Mouse (Mus musculus): ENCODE measurements around the gene Cyp2u1. TPM values are rescaled to one million over a fixed set of nuclear protein-coding genes. Genes with fewer than 3 reads are reported as not detected.

The Cyp2u1 gene
- polyA plus RNA-seq, 1 experiment from 2014 or later: 8.1 TPM

DNA sequence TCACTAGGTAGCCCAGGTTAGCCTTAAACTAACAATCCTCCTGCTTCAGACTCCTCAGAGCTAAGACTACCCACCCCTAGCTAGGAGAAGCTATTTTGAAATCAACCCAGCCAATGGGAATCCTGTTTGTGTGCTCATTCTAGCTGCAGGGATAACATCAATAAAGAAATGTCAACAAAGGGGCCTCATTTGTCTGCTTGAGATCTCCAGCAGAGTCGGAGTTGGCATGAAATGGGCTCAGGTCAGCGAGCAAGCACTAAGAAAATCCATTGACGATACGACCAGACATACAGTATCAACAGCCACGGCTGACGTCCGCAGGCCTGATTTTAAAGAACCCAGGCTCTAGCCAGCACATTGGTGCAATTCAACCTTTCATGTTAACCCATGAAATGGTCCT is 24.2 kb upstream of the Cyp2u1 start:
- WGBS: 57% methylated on average over 7 of the region's 7 CpGs
- H3K4me1 ChIP-seq: no peaks in the 10 kb centered on the region
- ATAC-seq (replicated peaks): no peak

DNA sequence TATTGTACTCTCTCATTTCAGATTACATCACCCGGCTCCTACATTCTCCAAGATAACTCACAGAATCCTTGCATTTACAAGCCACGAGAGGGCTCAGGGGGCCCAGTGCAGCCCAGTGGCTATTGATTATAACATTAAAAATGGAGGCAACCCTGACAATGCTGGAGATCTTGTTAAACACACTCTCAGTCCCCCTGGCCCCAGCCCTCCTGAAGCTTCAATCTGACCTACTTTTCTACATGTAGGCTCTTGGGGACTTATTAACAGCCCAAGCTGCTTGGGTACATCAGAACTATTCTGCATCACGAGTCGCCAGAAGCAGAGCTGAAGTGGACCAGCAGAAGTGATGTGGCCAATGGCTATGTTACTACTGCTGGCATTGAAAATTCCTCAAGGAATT is 23.6 kb upstream of the Cyp2u1 start:
- WGBS: 76% methylated on average over 4 of the region's 4 CpGs
- peak; percentile 51 for ATAC-seq (replicated peaks)
- Histone ChIP-seq H3K4me1 (no peaks in the 10 kb centered on the region), H3K27me3 (replicated peaks) (no peaks in the 10 kb centered on the region), H3K9ac (no peak overlapping the region), H3K36me3 (replicated peaks) (no peaks in the 10 kb centered on the region), H3K4me3 (no peak overlapping the region), H3K27ac (no peak overlapping the region), H3K4me2 (no peak overlapping the region), H3K9me3 (no peaks in the 10 kb centered on the region)

More for the DNA sequence above, 24.2 kb upstream of the Cyp2u1 start:
- Histone ChIP-seq H3K27ac (no peak overlapping the region), H3K4me3 (no peak overlapping the region), H3K4me2 (no peak overlapping the region), H3K9ac (no peak overlapping the region), H3K9me3 (no peaks in the 10 kb centered on the region), H3K36me3 (replicated peaks) (no peaks in the 10 kb centered on the region), H3K27me3 (replicated peaks) (no peaks in the 10 kb centered on the region)

DNA sequence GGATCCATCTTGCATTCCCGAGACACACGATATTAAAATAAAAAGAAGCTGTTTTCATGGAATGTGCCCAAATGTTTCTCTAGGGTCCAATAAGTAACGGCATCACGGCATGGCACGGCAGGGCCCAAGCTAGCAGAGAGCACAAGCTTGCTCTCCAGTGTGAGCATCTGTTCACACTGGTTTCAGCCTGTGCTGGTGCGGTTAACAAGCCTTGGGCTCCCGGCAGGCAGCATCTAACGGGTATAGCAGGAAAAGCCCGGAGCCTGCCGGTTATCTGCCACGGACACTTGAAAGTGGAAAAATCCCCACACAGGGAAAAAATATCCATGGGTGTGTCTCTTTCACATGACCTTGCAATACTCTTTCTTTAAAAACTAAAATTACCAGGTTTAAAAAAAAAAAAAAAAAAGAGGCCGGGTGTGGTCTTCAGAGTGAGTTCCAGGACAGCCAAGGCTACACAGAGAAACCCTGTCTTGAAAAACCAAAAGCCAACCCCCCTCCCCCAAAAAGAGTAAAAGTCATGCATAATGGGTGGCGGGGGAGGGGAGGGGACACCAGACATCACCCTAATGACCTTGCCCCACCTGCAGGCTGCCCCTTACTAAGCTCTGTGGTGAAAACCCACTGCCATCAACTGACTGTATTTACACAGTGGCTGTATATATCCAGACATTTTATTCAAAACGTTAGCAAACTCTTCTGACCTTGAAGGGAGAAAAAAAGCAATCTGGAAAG is 19.2 kb upstream of the Cyp2u1 start:
- no peaks in the 10 kb centered on the region for H3K9me3 ChIP-seq
- no peaks in the 10 kb centered on the region for H3K27me3 ChIP-seq (replicated peaks)
- no peak overlapping the region for H3K4me2 ChIP-seq
- WGBS: 76% methylated on average over 14 of the region's 14 CpGs
- ATAC-seq (replicated peaks): no peak
- H3K27ac ChIP-seq: no peak overlapping the region
- no peaks in the 10 kb centered on the region for H3K36me3 ChIP-seq (replicated peaks)
- H3K9ac ChIP-seq: no peak overlapping the region
- H3K4me3 ChIP-seq: no peak overlapping the region
- no peaks in the 10 kb centered on the region for H3K4me1 ChIP-seq

DNA sequence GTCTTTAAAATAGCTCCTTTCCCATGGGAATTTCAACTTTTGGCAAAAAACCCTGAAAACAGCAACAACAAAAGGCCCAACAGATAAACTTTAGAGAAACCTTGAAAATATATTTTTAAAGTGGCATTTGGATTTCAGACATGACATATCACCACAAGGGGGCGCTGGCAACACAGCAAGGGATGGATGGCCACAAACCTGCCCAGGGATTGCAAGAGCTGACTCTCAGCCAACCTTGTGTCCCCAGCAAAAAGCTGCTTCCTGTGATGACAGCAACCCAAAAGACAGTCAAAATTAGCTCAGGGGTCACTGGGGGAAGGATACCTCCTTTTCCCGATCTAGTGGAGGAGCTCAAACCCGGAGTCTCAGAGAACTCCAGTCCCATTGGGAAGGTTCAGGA is 17.2 kb upstream of the Cyp2u1 start:
- Histone ChIP-seq H3K9me3 (no peaks in the 10 kb centered on the region), H3K4me1 (no peaks in the 10 kb centered on the region), H3K27ac (no peak overlapping the region), H3K4me3 (no peak overlapping the region), H3K27me3 (replicated peaks) (no peaks in the 10 kb centered on the region), H3K9ac (no peak overlapping the region), H3K4me2 (0 out of 2 replicates have a peak overlapping the region, but pooled peaks have one; percentile 16), H3K36me3 (replicated peaks) (no peaks in the 10 kb centered on the region)
- ATAC-seq (replicated peaks): peak; percentile 66; the same call in 1 of the 2 replicates
- 11% methylated on average over 3 of the region's 3 CpGs for WGBS

DNA sequence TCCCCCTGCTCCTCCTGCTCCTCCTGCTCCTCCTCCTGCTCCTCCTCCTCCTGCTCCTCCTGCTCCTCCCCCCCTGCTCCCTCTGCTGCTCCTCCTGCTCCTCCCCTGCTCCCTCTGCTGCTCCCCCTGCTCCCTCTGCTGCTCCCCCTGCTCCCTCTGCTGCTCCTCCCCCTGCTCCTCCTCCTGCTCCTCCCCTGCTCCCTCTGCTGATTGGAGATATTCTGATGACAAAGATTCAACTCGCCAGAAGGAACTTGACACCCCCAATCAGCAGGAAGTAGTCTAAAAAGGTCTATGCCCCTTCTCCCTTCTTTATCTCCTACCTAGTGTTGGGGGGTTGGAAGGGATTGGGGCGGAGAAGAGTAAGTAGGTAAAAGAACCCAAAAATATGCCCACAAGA is 15.2 kb upstream of the Cyp2u1 start:
- no peak overlapping the region for H3K4me3 ChIP-seq
- H3K4me2 ChIP-seq: no peak overlapping the region
- 65% methylated on average over 2 of the region's 2 CpGs for WGBS
- no peak for ATAC-seq (replicated peaks)
- no peaks in the 10 kb centered on the region for H3K4me1 ChIP-seq
- no peak overlapping the region for H3K9ac ChIP-seq
- H3K27ac ChIP-seq: no peak overlapping the region
- no peaks in the 10 kb centered on the region for H3K9me3 ChIP-seq
- H3K36me3 ChIP-seq (replicated peaks): no peaks in the 10 kb centered on the region
- H3K27me3 ChIP-seq (replicated peaks): no peaks in the 10 kb centered on the region

DNA sequence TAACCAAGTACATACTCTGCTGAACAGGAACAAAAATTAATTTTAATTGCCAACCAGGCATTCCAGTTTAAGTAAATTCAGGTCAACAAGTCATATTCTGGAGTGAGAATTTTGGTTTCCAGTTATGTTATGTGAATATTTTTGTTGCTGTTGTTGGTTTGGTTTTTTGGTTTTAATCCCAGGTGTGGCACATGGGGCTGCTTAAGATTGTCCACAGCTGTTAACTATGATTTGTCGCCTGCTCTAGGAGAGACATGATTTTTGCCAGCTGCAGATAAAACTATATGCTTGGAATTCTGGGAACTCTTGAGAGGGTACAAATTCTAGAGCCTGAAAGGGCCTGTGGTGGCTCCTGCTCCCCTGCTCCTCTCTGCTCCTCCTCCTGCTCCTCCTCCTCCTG is 14.1 kb upstream of the Cyp2u1 start:
- no peak for ATAC-seq (replicated peaks)
- H3K9me3 ChIP-seq: no peaks in the 10 kb centered on the region
- H3K4me3 ChIP-seq: no peak overlapping the region
- no peaks in the 10 kb centered on the region for H3K36me3 ChIP-seq (replicated peaks)
- no peak overlapping the region for H3K4me2 ChIP-seq
- no peak overlapping the region for H3K9ac ChIP-seq
- no peaks in the 10 kb centered on the region for H3K27me3 ChIP-seq (replicated peaks)
- WGBS: 100% methylated on average over 1 of the region's 1 CpGs
- no peaks in the 10 kb centered on the region for H3K4me1 ChIP-seq
- no peak overlapping the region for H3K27ac ChIP-seq

DNA sequence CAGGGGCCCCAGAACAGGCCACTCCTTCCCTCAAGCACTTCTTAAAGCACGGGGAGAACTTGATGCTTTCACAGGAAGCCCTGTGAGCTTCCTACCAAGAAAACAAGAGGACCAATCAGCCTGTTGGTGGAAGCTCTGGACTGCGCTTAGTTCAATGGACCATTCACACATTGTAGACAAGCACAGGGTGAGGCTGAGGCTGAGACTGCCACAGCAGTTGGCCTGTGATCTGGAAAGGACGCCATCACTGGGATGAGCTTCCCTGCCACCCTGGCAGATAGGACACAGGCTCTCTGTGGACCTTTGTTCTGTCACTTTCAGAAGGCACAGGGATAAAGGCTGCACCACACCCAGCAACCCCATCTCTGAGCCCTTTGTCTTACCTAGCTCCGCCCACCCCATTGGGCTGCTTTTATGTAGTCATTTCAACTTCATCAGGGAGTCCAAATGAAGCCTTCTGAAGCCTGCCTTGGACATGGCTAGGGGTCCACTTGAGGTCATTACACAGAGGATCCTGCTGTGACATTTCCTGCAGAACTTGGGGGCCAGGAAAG is 13.0 kb upstream of the Cyp2u1 start:
- Histone ChIP-seq H3K27ac (no peak overlapping the region), H3K36me3 (replicated peaks) (no peaks in the 10 kb centered on the region), H3K4me2 (no peak overlapping the region), H3K9ac (no peak overlapping the region), H3K27me3 (replicated peaks) (no peaks in the 10 kb centered on the region), H3K4me1 (no peaks in the 10 kb centered on the region), H3K4me3 (no peak overlapping the region), H3K9me3 (no peaks in the 10 kb centered on the region)
- WGBS: 47% methylated on average over 4 of the region's 4 CpGs
- ATAC-seq (replicated peaks): no peak

DNA sequence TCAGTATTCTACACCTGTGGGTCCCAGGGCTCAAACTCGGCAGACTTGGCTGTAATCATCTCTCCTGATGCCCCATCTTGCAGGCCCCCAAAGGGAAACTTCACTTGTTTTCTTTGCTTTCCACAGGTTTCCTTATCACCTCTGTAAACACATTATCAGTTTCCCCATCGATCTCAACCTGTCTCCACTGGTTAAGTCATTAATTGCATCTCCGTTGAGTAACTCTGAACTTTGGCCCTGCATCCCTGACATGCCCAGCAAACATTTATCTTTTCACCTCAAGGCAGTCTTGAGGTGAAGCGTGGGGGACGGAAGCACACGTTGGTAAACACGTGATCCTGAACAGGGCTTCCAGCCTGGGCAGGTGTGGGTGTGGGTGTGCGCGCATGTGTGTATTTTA is 9.3 kb upstream of the Cyp2u1 start:
- Histone ChIP-seq H3K9ac (no peak overlapping the region), H3K36me3 (replicated peaks) (no peaks in the 10 kb centered on the region), H3K4me1 (no peaks in the 10 kb centered on the region), H3K9me3 (no peaks in the 10 kb centered on the region), H3K4me2 (no peak overlapping the region), H3K27ac (no peak overlapping the region), H3K27me3 (replicated peaks) (no peaks in the 10 kb centered on the region), H3K4me3 (no peak overlapping the region)
- 90% methylated on average over 9 of the region's 9 CpGs for WGBS
- no peak for ATAC-seq (replicated peaks)

DNA sequence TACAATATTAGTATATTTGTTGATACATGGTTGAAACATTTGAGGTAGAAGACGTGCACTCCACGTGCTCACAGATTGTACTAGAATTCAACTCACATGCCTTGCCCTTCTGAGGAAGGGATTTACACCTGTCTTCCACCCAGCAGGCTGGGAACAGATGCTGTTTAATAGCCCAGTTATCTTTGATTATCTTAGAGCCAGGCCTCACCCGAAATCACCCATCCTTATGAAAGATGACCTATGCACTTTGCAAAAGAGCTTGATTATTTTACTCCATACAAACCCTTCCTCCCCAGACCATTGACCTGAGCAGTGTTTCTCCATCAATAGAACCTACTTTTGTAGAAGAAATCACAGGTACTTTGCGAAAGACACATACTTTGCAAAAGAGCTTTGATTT is 7.5 kb upstream of the Cyp2u1 start:
- no peak overlapping the region for H3K4me3 ChIP-seq

DNA sequence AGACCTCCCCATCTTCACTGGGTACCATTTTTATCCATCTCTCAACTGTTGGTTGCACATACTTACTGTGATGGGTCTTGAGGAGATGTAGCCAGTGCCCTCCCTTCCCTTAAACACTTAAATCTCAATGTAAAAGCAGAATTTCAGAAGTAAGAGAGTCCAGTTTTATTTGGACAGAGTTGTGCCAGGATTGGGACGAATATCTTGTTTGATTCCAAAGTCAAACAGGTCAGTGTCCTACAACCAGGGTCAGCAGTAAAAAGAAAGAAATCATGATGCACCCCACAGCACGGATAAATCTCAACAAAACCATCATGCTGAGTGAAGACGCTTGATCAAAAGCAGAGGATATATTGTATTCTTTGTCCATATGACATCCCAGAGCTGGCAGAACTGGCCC is 4.8 kb upstream of the Cyp2u1 start:
- H3K4me3 ChIP-seq: no peak overlapping the region
- no peak overlapping the region for H3K4me2 ChIP-seq
- no peaks in the 10 kb centered on the region for H3K9me3 ChIP-seq
- H3K9ac ChIP-seq: no peak overlapping the region
- no peaks in the 10 kb centered on the region for H3K27me3 ChIP-seq (replicated peaks)
- no peaks in the 10 kb centered on the region for H3K4me1 ChIP-seq
- no peak overlapping the region for H3K27ac ChIP-seq
- no peaks in the 10 kb centered on the region for H3K36me3 ChIP-seq (replicated peaks)
- WGBS: 85% methylated on average over 3 of the region's 3 CpGs
- no peak for ATAC-seq (replicated peaks)

More for the DNA sequence above, 7.5 kb upstream of the Cyp2u1 start:
- Histone ChIP-seq H3K27me3 (replicated peaks) (no peaks in the 10 kb centered on the region), H3K4me1 (no peaks in the 10 kb centered on the region), H3K9ac (no peak overlapping the region), H3K27ac (no peak overlapping the region), H3K36me3 (replicated peaks) (no peaks in the 10 kb centered on the region), H3K9me3 (no peaks in the 10 kb centered on the region), H3K4me2 (no peak overlapping the region)
- no peak for ATAC-seq (replicated peaks)
- 90% methylated on average over 4 of the region's 4 CpGs for WGBS

DNA sequence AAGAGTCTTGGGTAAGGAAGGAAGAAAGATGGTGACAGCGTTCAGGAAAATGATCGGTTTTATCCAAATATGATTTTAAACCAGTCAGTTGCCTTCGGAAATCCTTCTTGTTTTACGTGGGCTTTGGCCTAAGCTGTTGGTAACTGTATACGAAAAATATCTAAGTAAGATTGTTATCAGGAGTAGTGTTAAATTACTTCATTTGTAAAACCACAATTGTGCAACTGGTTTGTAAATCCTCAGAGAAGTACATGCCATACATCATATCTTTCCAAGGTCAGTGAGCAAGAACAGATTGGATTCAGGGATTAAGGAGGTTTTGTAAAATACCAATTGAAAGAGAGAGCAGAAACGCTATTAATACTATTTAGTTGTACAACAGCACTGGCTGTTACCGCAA is 3.2 kb upstream of the Cyp2u1 start:
- 90% methylated on average over 7 of the region's 7 CpGs for WGBS
- no peaks in the 10 kb centered on the region for H3K36me3 ChIP-seq (replicated peaks)

DNA sequence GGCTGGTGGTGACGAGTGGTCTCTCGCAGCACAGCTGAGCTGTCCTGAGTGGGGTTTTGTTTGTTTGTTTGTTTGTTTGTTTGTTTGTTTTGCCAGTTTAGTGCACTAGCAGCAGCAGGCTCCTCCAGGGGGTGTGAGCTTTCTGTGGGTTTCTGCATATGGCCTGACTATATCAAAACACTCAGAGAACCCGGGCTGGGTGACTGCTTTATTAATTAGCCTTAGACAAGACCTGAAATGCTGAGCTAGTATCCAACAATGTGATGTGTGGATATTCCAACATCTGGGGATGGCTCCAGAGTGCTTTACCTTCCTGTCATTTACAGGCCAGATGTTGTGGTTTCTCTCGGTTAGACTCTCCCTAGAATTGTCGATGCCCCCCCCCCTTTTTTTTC is 290 bp upstream of the Cyp2u1 start:
- peak overlapping the region; percentile 5; the same call in 1 of the 2 replicates for H3K9ac ChIP-seq

More for the DNA sequence above, 3.2 kb upstream of the Cyp2u1 start:
- Histone ChIP-seq H3K4me3 (no peak overlapping the region), H3K9me3 (no peaks in the 10 kb centered on the region), H3K4me1 (peaks cover 10% of the 10 kb centered on the region), H3K27me3 (replicated peaks) (no peaks in the 10 kb centered on the region; the same call in 1 of the 2 replicates), H3K4me2 (no peak overlapping the region), H3K9ac (no peak overlapping the region), H3K27ac (no peak overlapping the region)
- no peak for ATAC-seq (replicated peaks)

DNA sequence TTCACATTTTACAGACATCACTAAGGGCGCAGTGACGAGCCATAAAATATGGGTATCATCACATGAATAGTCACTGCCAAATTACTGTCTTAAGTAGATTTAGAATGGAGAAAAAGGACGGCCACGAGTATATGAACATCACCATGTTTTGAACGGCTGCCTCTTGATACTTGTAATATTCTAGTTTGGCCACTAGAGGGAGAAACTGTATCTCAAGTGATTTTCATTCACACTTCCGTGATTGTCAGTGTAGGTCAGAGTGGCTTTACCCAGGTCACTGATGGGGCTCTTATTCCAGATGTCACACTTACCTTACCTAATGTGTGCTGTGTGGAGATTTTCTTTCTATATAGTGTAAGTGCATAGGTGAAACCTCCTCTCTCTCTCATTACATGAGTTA is 3.1 kb downstream of the Cyp2u1 start:
- WGBS: 8% methylated on average over 6 of the region's 6 CpGs
- Histone ChIP-seq H3K9ac (no peak overlapping the region), H3K27ac (no peak overlapping the region), H3K27me3 (replicated peaks) (no peaks in the 10 kb centered on the region; the same call in 1 of the 2 replicates), H3K9me3 (no peaks in the 10 kb centered on the region), H3K4me3 (no peak overlapping the region), H3K4me2 (no peak overlapping the region), H3K4me1 (peaks cover 11% of the 10 kb centered on the region), H3K36me3 (replicated peaks) (no peaks in the 10 kb centered on the region)
- no peak for ATAC-seq (replicated peaks)

More for the DNA sequence above, 290 bp upstream of the Cyp2u1 start:
- Histone ChIP-seq H3K4me1 (peaks cover 11% of the 10 kb centered on the region), H3K4me3 (peak overlapping the region; percentile 79), H3K27ac (peak overlapping the region; percentile 53; the same call in 1 of the 2 replicates), H3K9me3 (no peaks in the 10 kb centered on the region), H3K4me2 (peak overlapping the region; percentile 86), H3K27me3 (replicated peaks) (no peaks in the 10 kb centered on the region; the same call in 1 of the 2 replicates), H3K36me3 (replicated peaks) (no peaks in the 10 kb centered on the region)
- WGBS: 18% methylated on average over 5 of the region's 5 CpGs
- ATAC-seq (replicated peaks): no peak
